Mouse (Mus musculus) embryonic facial prominence, embryonic 12.5 days (tissue): ENCODE measurements around the gene Obscn. TPM values are rescaled to one million over a fixed set of nuclear protein-coding genes. Genes with fewer than 3 reads are reported as not detected.

ENCODE experiments used
- ATAC-seq: fragments of 200-750 bp; cut with Nextera tagmentation; 2 replicates; pipeline ENCODE4 v1.8.0; 2017; ENCODE audit not compliant: insufficient number of reproducible peaks, insufficient read depth, low FRiP score, low TSS enrichment
- H3K27ac ChIP-seq: fragments of 300-500 bp; sonication (generic); 2 replicates; pipeline ENCODE4 v1.5.1; 2016; ENCODE audit warnings: mild to moderate bottlenecking
- H3K27me3 ChIP-seq: fragments of 300-500 bp; sonication (generic); 2 replicates; pipeline ENCODE4 v1.6.1; 2016; ENCODE audit warnings: mild to moderate bottlenecking, moderate library complexity
- H3K36me3 ChIP-seq: fragments of 300-500 bp; sonication (generic); 2 replicates; pipeline ENCODE4 v1.6.1; 2016; ENCODE audit warnings: mild to moderate bottlenecking
- H3K4me1 ChIP-seq: fragments of 300-500 bp; sonication (generic); 2 replicates; pipeline ENCODE4 v1.6.1; 2016
- H3K4me2 ChIP-seq: fragments of 300-500 bp; sonication (generic); replicated peaks from 2 replicates; pipeline ENCODE4 v1.6.1; 2016; ENCODE audit warnings: mild to moderate bottlenecking, moderate library complexity
- H3K4me3 ChIP-seq: fragments of 300-500 bp; sonication (generic); 2 replicates; pipeline ENCODE4 v1.5.1; 2016; ENCODE audit warnings: mild to moderate bottlenecking
- H3K9ac ChIP-seq: fragments of 300-500 bp; sonication (generic); 2 replicates; pipeline ENCODE4 v1.6.1; 2016; ENCODE audit warnings: mild to moderate bottlenecking, moderate library complexity
- H3K9me3 ChIP-seq: fragments of 300-500 bp; sonication (generic); 2 replicates; pipeline ENCODE4 v1.6.1; 2016; ENCODE audit warnings: mild to moderate bottlenecking, moderate library complexity
- WGBS: fragments of 180-500 bp; shearing (Covaris S2); methylation state at CpG from one replicate; pipeline ENCODE4 v1.1.7; 2016; 5-methylcytosine and 5-hydroxymethylcytosine counted together
- polyA plus RNA-seq: library from polyadenylated mRNA; unstranded; fragments of >200 nt; fragmentation: Nextera tagmentation; extraction: Ambion mirVana; gene quantifications from 2 replicates; pipeline ENCODE4 v1.2.1, GENCODE M21; 2016

Gene Obscn
- polyA plus RNA-seq, 1 experiment from 2014 or later: 0.28 TPM

GRCm38 (mm10) chr11:59138537-59139486, 2.6 kb upstream of the Obscn start:
- H3K36me3 ChIP-seq: no peaks in the 10 kb centered on the region
- H3K4me2 ChIP-seq: no peak overlapping the region
- WGBS: 44% methylated on average over 19 of the region's 19 CpGs
- H3K9me3 ChIP-seq: no peaks in the 10 kb centered on the region
- H3K27me3 ChIP-seq: peaks cover 63% of the 10 kb centered on the region
- no peak overlapping the region for H3K27ac ChIP-seq
- H3K9ac ChIP-seq: 0 out of 2 replicates have a peak overlapping the region, but pooled peaks have one; percentile 9
- peaks cover 9% of the 10 kb centered on the region for H3K4me1 ChIP-seq
- no peak for ATAC-seq
- H3K4me3 ChIP-seq: no peak overlapping the region

- ATAC-seq: no peak
- Histone ChIP-seq H3K9me3 (no peaks in the 10 kb centered on the region), H3K4me3 (no peak overlapping the region), H3K36me3 (no peaks in the 10 kb centered on the region), H3K27me3 (peaks cover 79% of the 10 kb centered on the region), H3K9ac (no peak overlapping the region), H3K4me1 (peaks cover 9% of the 10 kb centered on the region), H3K4me2 (no peak overlapping the region), H3K27ac (no peak overlapping the region)
- 56% methylated on average over 12 of the region's 12 CpGs for WGBS
Observed at GRCm38 (mm10) chr11:59136994-59137706, 948 bp upstream of the Obscn start.

GRCm38 (mm10) chr11:59135051-59135820, 966 bp downstream of the Obscn start:
- peaks cover 83% of the 10 kb centered on the region for H3K27me3 ChIP-seq
- H3K27ac ChIP-seq: no peak overlapping the region
- H3K36me3 ChIP-seq: no peaks in the 10 kb centered on the region
- ATAC-seq: no peak
- H3K4me2 ChIP-seq: peak overlapping the region; percentile 44
- no peak overlapping the region for H3K9ac ChIP-seq
- H3K4me1 ChIP-seq: peaks cover 9% of the 10 kb centered on the region
- H3K4me3 ChIP-seq: peak overlapping the region; percentile 23
- no peaks in the 10 kb centered on the region for H3K9me3 ChIP-seq
- 6% methylated on average over 55 of the region's 55 CpGs for WGBS

GRCm38 (mm10) chr11:59134373-59134997, 1.7 kb downstream of the Obscn start:
- peak overlapping the region; percentile 44; the same call in 1 of the 2 replicates for H3K4me2 ChIP-seq
- H3K27ac ChIP-seq: no peak overlapping the region
- 4% methylated on average over 34 of the region's 35 CpGs for WGBS
- peaks cover 82% of the 10 kb centered on the region for H3K27me3 ChIP-seq
- H3K4me1 ChIP-seq: peaks cover 9% of the 10 kb centered on the region
- H3K9ac ChIP-seq: no peak overlapping the region
- 0 out of 2 replicates have a peak overlapping the region, but pooled peaks have one; percentile 23 for H3K4me3 ChIP-seq
- no peaks in the 10 kb centered on the region for H3K9me3 ChIP-seq
- no peaks in the 10 kb centered on the region for H3K36me3 ChIP-seq
- no peak for ATAC-seq

- no peak overlapping the region for H3K4me3 ChIP-seq
- no peaks in the 10 kb centered on the region for H3K36me3 ChIP-seq
- 95% methylated on average over 1 of the region's 3 CpGs for WGBS
- H3K9me3 ChIP-seq: no peaks in the 10 kb centered on the region
- H3K4me2 ChIP-seq: no peak overlapping the region
- H3K9ac ChIP-seq: no peak overlapping the region
- no peak overlapping the region for H3K27ac ChIP-seq
- no peak for ATAC-seq
- peaks cover 9% of the 10 kb centered on the region for H3K4me1 ChIP-seq
- peaks cover 58% of the 10 kb centered on the region for H3K27me3 ChIP-seq
Observed at GRCm38 (mm10) chr11:59132065-59132464, 4.1 kb downstream of the Obscn start.

GRCm38 (mm10) chr11:59131348-59131919, 4.8 kb downstream of the Obscn start:
- Histone ChIP-seq H3K27me3 (peaks cover 52% of the 10 kb centered on the region), H3K9me3 (no peaks in the 10 kb centered on the region), H3K9ac (no peak overlapping the region), H3K4me1 (peaks cover 9% of the 10 kb centered on the region), H3K4me2 (no peak overlapping the region), H3K36me3 (no peaks in the 10 kb centered on the region), H3K4me3 (no peak overlapping the region), H3K27ac (no peak overlapping the region)
- ATAC-seq: no peak
- WGBS: 71% methylated on average over 18 of the region's 18 CpGs

GRCm38 (mm10) chr11:59130782-59131181, 5.4 kb downstream of the Obscn start:
- Histone ChIP-seq H3K9ac (no peak overlapping the region), H3K4me3 (no peak overlapping the region), H3K4me2 (no peak overlapping the region), H3K4me1 (peaks cover 5% of the 10 kb centered on the region), H3K36me3 (no peaks in the 10 kb centered on the region), H3K9me3 (no peaks in the 10 kb centered on the region), H3K27me3 (peaks cover 45% of the 10 kb centered on the region), H3K27ac (no peak overlapping the region)
- no peak for ATAC-seq
- WGBS: 88% methylated on average over 9 of the region's 9 CpGs

- Histone ChIP-seq H3K4me1 (no peaks in the 10 kb centered on the region), H3K36me3 (no peaks in the 10 kb centered on the region), H3K9ac (no peak overlapping the region), H3K9me3 (no peaks in the 10 kb centered on the region), H3K4me2 (no peak overlapping the region), H3K27me3 (no peaks in the 10 kb centered on the region), H3K27ac (no peak overlapping the region), H3K4me3 (no peak overlapping the region)
- 94% methylated on average over 5 of the region's 5 CpGs for WGBS
- ATAC-seq: no peak
Observed at GRCm38 (mm10) chr11:59105945-59106344, 30.3 kb downstream of the Obscn start.

- Histone ChIP-seq H3K4me3 (no peak overlapping the region), H3K9ac (no peak overlapping the region), H3K27ac (no peak overlapping the region), H3K4me2 (no peak overlapping the region), H3K4me1 (no peaks in the 10 kb centered on the region), H3K36me3 (no peaks in the 10 kb centered on the region), H3K9me3 (no peaks in the 10 kb centered on the region), H3K27me3 (no peaks in the 10 kb centered on the region)
- 72% methylated on average over 3 of the region's 3 CpGs for WGBS
- no peak for ATAC-seq
Observed at GRCm38 (mm10) chr11:59102324-59102723, 33.9 kb downstream of the Obscn start.

GRCm38 (mm10) chr11:59098339-59098738, 37.9 kb downstream of the Obscn start:
- no peaks in the 10 kb centered on the region for H3K4me1 ChIP-seq
- no peak for ATAC-seq
- no peak overlapping the region for H3K4me3 ChIP-seq
- H3K4me2 ChIP-seq: no peak overlapping the region
- H3K27ac ChIP-seq: no peak overlapping the region
- H3K36me3 ChIP-seq: no peaks in the 10 kb centered on the region
- 13% methylated on average over 2 of the region's 2 CpGs for WGBS
- H3K9ac ChIP-seq: no peak overlapping the region
- no peaks in the 10 kb centered on the region for H3K27me3 ChIP-seq
- H3K9me3 ChIP-seq: no peaks in the 10 kb centered on the region

GRCm38 (mm10) chr11:59097770-59098169, 38.4 kb downstream of the Obscn start:
- H3K4me3 ChIP-seq: no peak overlapping the region
- H3K4me1 ChIP-seq: no peaks in the 10 kb centered on the region
- H3K27ac ChIP-seq: no peak overlapping the region
- no peaks in the 10 kb centered on the region for H3K9me3 ChIP-seq
- no peaks in the 10 kb centered on the region for H3K36me3 ChIP-seq
- no peak overlapping the region for H3K4me2 ChIP-seq
- no peak overlapping the region for H3K9ac ChIP-seq
- no peaks in the 10 kb centered on the region for H3K27me3 ChIP-seq
- 65% methylated on average over 5 of the region's 5 CpGs for WGBS
- ATAC-seq: no peak
